Mouse (Mus musculus): Measurements from ENCODE around the gene Zap70. TPM values are rescaled to one million over a fixed set of nuclear protein-coding genes. Genes with fewer than 3 reads are reported as not detected.

The Zap70 gene
- polyA plus RNA-seq, 1 experiment from 2014 or later: 0.43 TPM

GRCm38 (mm10) chr1:36743046-36743445, 18.6 kb upstream of the Zap70 start:
- 61% methylated on average over 9 of the region's 9 CpGs for WGBS
- Histone ChIP-seq H3K27ac (ENCODE audit: low read depth) (no peak overlapping the region), H3K27me3 (ENCODE audit: insufficient read depth, low read length) (no peaks in the 10 kb centered on the region), H3K36me3 (ENCODE audit: insufficient read depth) (no peaks in the 10 kb centered on the region), H3K9me3 (ENCODE audit: low read depth, low read length) (no peaks in the 10 kb centered on the region), H3K4me1 (ENCODE audit: insufficient read depth) (no peaks in the 10 kb centered on the region; the same call in 1 of the 2 replicates), H3K4me2 (no peak overlapping the region), H3K9ac (no peak overlapping the region), H3K4me3 (ENCODE audit: low read depth, low read length) (no peak overlapping the region)
- DNase-seq: no peak
- no peak for TF ChIP-seq CTCF (IDR thresholded peaks at IDR 0.05; ENCODE audit: low read depth)
- ATAC-seq (ENCODE audit: insufficient read depth): no peak

GRCm38 (mm10) chr1:36744268-36744944, 17.2 kb upstream of the Zap70 start:
- no peaks in the 10 kb centered on the region; the same call in 1 of the 2 replicates for H3K4me1 ChIP-seq (ENCODE audit: insufficient read depth)
- H3K4me3 ChIP-seq (ENCODE audit: low read depth, low read length): no peak overlapping the region
- no peaks in the 10 kb centered on the region for H3K27me3 ChIP-seq (ENCODE audit: insufficient read depth, low read length)
- peak; percentile 85 for DNase-seq
- H3K27ac ChIP-seq (ENCODE audit: low read depth): no peak overlapping the region
- no peaks in the 10 kb centered on the region for H3K36me3 ChIP-seq (ENCODE audit: insufficient read depth)
- 17% methylated on average over 17 of the region's 17 CpGs for WGBS
- H3K4me2 ChIP-seq: peak overlapping the region; percentile 49
- H3K9ac ChIP-seq: no peak overlapping the region
- peak; percentile 86 for TF ChIP-seq CTCF (IDR thresholded peaks at IDR 0.05; ENCODE audit: low read depth)
- ATAC-seq (ENCODE audit: insufficient read depth): peak; percentile 41; the same call in 1 of the 2 replicates
- no peaks in the 10 kb centered on the region for H3K9me3 ChIP-seq (ENCODE audit: low read depth, low read length)

DNA sequence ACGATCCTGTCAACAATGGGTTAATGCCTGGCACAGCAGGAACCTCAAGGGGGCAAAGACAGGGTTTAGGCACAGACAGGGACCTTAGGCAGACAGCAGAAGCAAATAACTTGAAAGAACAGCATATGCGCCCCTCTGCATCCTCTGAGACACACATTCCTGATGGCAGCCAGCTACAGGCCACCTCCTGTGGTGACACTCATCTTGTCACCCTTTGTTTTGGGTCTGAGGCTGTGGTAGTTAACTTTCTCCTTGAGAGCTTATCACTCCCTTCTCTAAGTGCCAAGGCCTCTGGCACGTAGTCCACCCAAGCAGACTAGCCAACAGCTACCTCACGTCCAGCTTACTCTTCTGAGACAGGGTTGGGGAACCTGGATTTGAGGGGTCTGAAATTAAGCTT, 15.9 kb upstream of the Zap70 start:
- Histone ChIP-seq H3K36me3 (ENCODE audit: insufficient read depth) (no peaks in the 10 kb centered on the region), H3K4me1 (ENCODE audit: insufficient read depth) (no peaks in the 10 kb centered on the region; the same call in 1 of the 2 replicates), H3K4me2 (no peak overlapping the region), H3K9ac (no peak overlapping the region), H3K4me3 (ENCODE audit: low read depth, low read length) (no peak overlapping the region), H3K9me3 (ENCODE audit: low read depth, low read length) (no peaks in the 10 kb centered on the region), H3K27ac (ENCODE audit: low read depth) (no peak overlapping the region), H3K27me3 (ENCODE audit: insufficient read depth, low read length) (no peaks in the 10 kb centered on the region)
- DNase-seq: no peak
- TF ChIP-seq CTCF (IDR thresholded peaks at IDR 0.05; ENCODE audit: low read depth): no peak
- 49% methylated on average over 4 of the region's 4 CpGs for WGBS
- ATAC-seq (ENCODE audit: insufficient read depth): no peak

DNA sequence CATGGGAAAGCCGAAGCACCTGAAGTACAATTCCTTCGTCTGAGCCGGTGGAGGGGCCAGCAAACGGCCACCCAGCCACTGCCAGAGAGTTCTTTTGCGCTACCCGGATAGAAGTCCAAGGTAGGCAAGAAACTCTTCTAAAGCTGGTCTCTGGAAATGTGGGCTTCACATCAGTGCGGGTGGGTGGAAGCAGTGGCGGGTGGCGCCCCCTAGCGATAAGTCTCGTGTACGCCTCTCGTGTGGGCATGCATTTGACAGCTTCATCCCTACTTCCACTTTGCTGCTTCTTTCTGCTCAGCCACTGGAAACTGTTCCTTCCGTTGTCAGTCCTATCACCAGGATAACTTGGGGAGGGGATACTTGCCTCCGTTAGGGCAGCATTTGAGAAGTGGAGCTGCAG, 15.1 kb upstream of the Zap70 start:
- 45% methylated on average over 15 of the region's 15 CpGs for WGBS
- TF ChIP-seq CTCF (IDR thresholded peaks at IDR 0.05; ENCODE audit: low read depth): peak; percentile 67

DNA sequence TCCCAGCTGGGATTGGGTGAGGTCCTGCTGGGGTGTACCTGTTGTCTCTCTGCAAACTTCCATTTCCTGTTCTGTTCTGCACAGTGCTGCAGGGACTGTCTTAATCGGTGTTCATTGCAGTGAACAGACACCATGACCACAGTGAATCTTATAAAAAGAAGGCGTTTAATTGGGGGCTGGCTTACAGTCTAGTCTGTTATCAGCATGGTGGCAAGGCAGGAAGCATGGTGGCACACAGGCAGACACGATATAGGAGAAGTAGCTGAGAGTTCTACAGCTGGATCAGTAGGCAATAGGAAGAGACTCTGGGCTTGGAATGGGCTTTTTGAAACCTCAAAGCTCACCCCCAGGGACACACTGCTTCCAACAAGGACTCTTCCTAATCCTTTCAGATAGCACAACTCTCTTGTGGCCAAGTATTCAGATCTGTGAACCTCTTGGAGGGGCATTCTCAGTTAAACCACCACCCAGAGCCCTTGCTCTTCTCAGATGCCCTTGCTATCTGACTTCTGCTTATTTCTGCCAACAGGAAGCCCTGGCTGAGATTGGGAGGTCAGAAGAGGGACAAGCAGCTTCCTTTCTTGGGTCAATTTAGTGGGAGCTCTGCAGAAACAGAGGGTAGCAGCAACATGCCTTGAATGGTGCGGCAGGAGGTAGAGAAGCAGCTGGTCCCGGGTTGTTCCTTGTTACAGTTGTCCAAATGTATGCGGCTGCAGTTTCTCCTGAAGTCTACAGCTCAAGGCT, 7.5 kb upstream of the Zap70 start:
- no peak for DNase-seq
- no peaks in the 10 kb centered on the region for H3K27me3 ChIP-seq (ENCODE audit: insufficient read depth, low read length)
- H3K9ac ChIP-seq: no peak overlapping the region
- no peaks in the 10 kb centered on the region for H3K36me3 ChIP-seq (ENCODE audit: insufficient read depth)
- no peak overlapping the region for H3K27ac ChIP-seq (ENCODE audit: low read depth)
- 71% methylated on average over 6 of the region's 6 CpGs for WGBS
- H3K4me3 ChIP-seq (ENCODE audit: low read depth, low read length): no peak overlapping the region
- TF ChIP-seq CTCF (IDR thresholded peaks at IDR 0.05; ENCODE audit: low read depth): no peak
- no peaks in the 10 kb centered on the region for H3K4me1 ChIP-seq (ENCODE audit: insufficient read depth)
- H3K4me2 ChIP-seq: no peak overlapping the region
- no peak for ATAC-seq (ENCODE audit: insufficient read depth)
- no peaks in the 10 kb centered on the region for H3K9me3 ChIP-seq (ENCODE audit: low read depth, low read length)

More for the DNA sequence above, 15.1 kb upstream of the Zap70 start:
- Histone ChIP-seq H3K36me3 (ENCODE audit: insufficient read depth) (no peaks in the 10 kb centered on the region), H3K4me3 (ENCODE audit: low read depth, low read length) (no peak overlapping the region), H3K9ac (no peak overlapping the region), H3K4me2 (no peak overlapping the region), H3K9me3 (ENCODE audit: low read depth, low read length) (no peaks in the 10 kb centered on the region), H3K27ac (ENCODE audit: low read depth) (no peak overlapping the region), H3K4me1 (ENCODE audit: insufficient read depth) (no peaks in the 10 kb centered on the region; the same call in 1 of the 2 replicates), H3K27me3 (ENCODE audit: insufficient read depth, low read length) (no peaks in the 10 kb centered on the region)
- ATAC-seq (ENCODE audit: insufficient read depth): no peak
- DNase-seq: peak; percentile 56

DNA sequence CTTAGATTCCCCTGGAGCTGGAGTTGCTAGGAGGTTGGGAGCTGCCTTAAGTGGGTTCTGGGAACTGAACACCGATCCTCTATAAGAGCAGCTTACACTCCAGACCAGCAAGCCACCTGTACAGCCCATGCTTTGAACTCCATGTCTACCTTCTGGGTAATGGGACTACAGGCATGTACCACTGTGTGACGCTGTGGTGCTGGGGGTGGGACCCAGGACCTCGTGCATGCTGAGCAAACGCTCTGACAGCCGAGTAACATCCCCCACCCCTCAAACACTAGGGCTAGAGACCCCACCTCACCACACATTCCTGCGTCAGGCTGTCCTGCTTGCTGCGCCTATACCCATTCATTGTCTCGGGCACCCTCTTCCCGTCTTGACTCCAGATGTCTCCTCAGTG, 3.0 kb upstream of the Zap70 start:
- Histone ChIP-seq H3K9ac (no peak overlapping the region), H3K36me3 (ENCODE audit: insufficient read depth) (no peaks in the 10 kb centered on the region), H3K27me3 (ENCODE audit: insufficient read depth, low read length) (no peaks in the 10 kb centered on the region), H3K4me1 (ENCODE audit: insufficient read depth) (no peaks in the 10 kb centered on the region), H3K4me3 (ENCODE audit: low read depth, low read length) (no peak overlapping the region), H3K4me2 (no peak overlapping the region), H3K27ac (ENCODE audit: low read depth) (no peak overlapping the region), H3K9me3 (ENCODE audit: low read depth, low read length) (no peaks in the 10 kb centered on the region)
- WGBS: 77% methylated on average over 9 of the region's 9 CpGs
- TF ChIP-seq CTCF (IDR thresholded peaks at IDR 0.05; ENCODE audit: low read depth): no peak
- no peak for DNase-seq
- ATAC-seq (ENCODE audit: insufficient read depth): no peak

DNA sequence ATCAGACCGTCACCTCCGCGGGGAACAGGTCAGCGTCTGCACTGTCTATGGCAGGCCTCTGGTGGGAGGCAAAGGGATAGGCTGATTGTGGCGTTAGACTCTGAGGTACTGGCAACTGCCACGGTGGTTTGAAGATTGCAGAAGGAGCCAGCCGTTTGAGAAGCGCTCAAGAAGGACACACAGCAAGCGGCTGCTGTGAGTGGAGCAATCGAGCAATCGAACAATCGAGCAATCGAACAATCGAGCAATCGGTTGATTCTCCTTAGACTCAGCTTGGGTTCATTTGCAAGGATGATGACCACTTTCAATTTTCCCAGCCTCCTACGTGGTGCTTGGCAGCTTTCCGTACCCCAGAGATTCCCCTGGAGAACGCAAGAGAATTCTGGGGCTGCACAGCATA, 2.5 kb upstream of the Zap70 start:
- TF ChIP-seq CTCF (IDR thresholded peaks at IDR 0.05; ENCODE audit: low read depth): no peak
- no peaks in the 10 kb centered on the region for H3K4me1 ChIP-seq (ENCODE audit: insufficient read depth)
- H3K27ac ChIP-seq (ENCODE audit: low read depth): no peak overlapping the region
- no peak overlapping the region for H3K4me3 ChIP-seq (ENCODE audit: low read depth, low read length)
- ATAC-seq (ENCODE audit: insufficient read depth) (no peak), DNase-seq (no peak)
- WGBS: 81% methylated on average over 18 of the region's 18 CpGs
- no peaks in the 10 kb centered on the region for H3K27me3 ChIP-seq (ENCODE audit: insufficient read depth, low read length)
- no peaks in the 10 kb centered on the region for H3K36me3 ChIP-seq (ENCODE audit: insufficient read depth)
- H3K9me3 ChIP-seq (ENCODE audit: low read depth, low read length): no peaks in the 10 kb centered on the region
- H3K4me2 ChIP-seq: no peak overlapping the region
- H3K9ac ChIP-seq: no peak overlapping the region

Measured in lung, embryonic 14.5 days (tissue).